Mouse (Mus musculus): Measurements from ENCODE around the gene P4htm. TPM values are rescaled to one million over a fixed set of nuclear protein-coding genes. Genes with fewer than 3 reads are reported as not detected.
A peak's percentile ranks its signal among the peaks of the same experiment; 100 is the strongest.

The P4htm gene
- total and polyA plus RNA-seq, 3 experiments: 0.08 to 0.22 TPM; not detected in 1

GRCm38 (mm10) chr9:108631631-108632256 is 34.3 kb upstream of the P4htm start:
- H3K27ac ChIP-seq (ENCODE audit: control insufficient read depth, low read depth, low read length): peak overlapping the region; percentile 66
- H3K36me3 ChIP-seq (ENCODE audit: control insufficient read depth in 1 of 2, insufficient read depth in 2 of 2, low read length in 2 of 2): peaks cover 33 to 56% of the 10 kb centered on the region in 2 experiments
- TF ChIP-seq USF2 (IDR thresholded peaks at IDR 0.05; ENCODE audit: borderline replicate concordance in 1 of 2, insufficient read depth in 1 of 2, low read depth in 1 of 2, low read length in 2 of 2): 0 out of 4 replicates have a peak, but pooled peaks of 1 of the 2 experiments have one; percentile 4
- TF ChIP-seq CHD1 (IDR thresholded peaks at IDR 0.05; ENCODE audit: low read depth, low read length): 0 out of 2 replicates have a peak, but pooled peaks have one; percentile 70
- no peak for TF ChIP-seq MAZ (IDR thresholded peaks at IDR 0.05; ENCODE audit: low read depth, low read length)
- peak; percentile 45; the same call in 1 of the 2 replicates for TF ChIP-seq TCF12 (IDR thresholded peaks at IDR 0.05; ENCODE audit: low read depth, low read length)
- TF ChIP-seq TAL1 (IDR thresholded peaks at IDR 0.05; ENCODE audit: low read length): peak; percentile 36
- TF ChIP-seq BHLHE40 (IDR thresholded peaks at IDR 0.05; ENCODE audit: borderline replicate concordance, low read depth, low read length): no peak
- peak; percentile 26; the same call in 1 of the 2 replicates for TF ChIP-seq NELFE (IDR thresholded peaks at IDR 0.05; ENCODE audit: low read depth, low read length)
- TF ChIP-seq MXI1 (IDR thresholded peaks at IDR 0.05; ENCODE audit: low read depth, low read length): peak; percentile 97
- TF ChIP-seq UBTF (IDR thresholded peaks at IDR 0.05; ENCODE audit: borderline replicate concordance, insufficient read depth, low read depth, low read length): no peak
- peak; percentile 38; the same call in 1 of the 2 replicates for TF ChIP-seq GATA1 (IDR thresholded peaks at IDR 0.05; ENCODE audit: low read depth, low read length)
- TF ChIP-seq HCFC1 (IDR thresholded peaks at IDR 0.05; ENCODE audit: low read depth, low read length): peak; percentile 26; the same call in 1 of the 2 replicates
- no peak for TF ChIP-seq ZC3H11A (IDR thresholded peaks at IDR 0.05; ENCODE audit: low read depth, low read length)
- TF ChIP-seq USF1 (IDR thresholded peaks at IDR 0.05; ENCODE audit: low read depth, low read length): peak; percentile 49; the same call in 1 of the 2 replicates
- TF ChIP-seq CHD2 (IDR thresholded peaks at IDR 0.05; ENCODE audit: low read length): no peak
- TF ChIP-seq ELF1 (IDR thresholded peaks at IDR 0.05; ENCODE audit: low read depth, low read length): peak; percentile 55; the same call in 1 of the 2 replicates
- TF ChIP-seq ETS1 (IDR thresholded peaks at IDR 0.05; ENCODE audit: low read depth, low read length): 0 out of 2 replicates have a peak, but pooled peaks have one; percentile 10
- TF ChIP-seq MAX (IDR thresholded peaks at IDR 0.05; ENCODE audit: low read length): peak; percentile 90
- no peak; the same call in 1 of the 2 replicates for TF ChIP-seq RCOR1 (IDR thresholded peaks at IDR 0.05; ENCODE audit: low read depth, low read length)
- peak; percentile 56 to 77 for TF ChIP-seq EP300 (IDR thresholded peaks at IDR 0.05; ENCODE audit: low read depth in 1 of 2, low read length in 2 of 2)
- TF ChIP-seq SIN3A (IDR thresholded peaks at IDR 0.05; ENCODE audit: low read length): peak; percentile 88
- TF ChIP-seq ZNF384 (IDR thresholded peaks at IDR 0.05; ENCODE audit: low read depth, low read length): peak; percentile 86
- TF ChIP-seq ZMIZ1 (IDR thresholded peaks at IDR 0.05; ENCODE audit: low read depth, low read length): 0 out of 2 replicates have a peak, but pooled peaks have one; percentile 40
- TF ChIP-seq MYC (IDR thresholded peaks at IDR 0.05; ENCODE audit: low read depth, low read length): peak; percentile 96
- H3K27me3 ChIP-seq (ENCODE audit: control insufficient read depth in 1 of 2, insufficient read depth in 2 of 2, low read length in 2 of 2): no peaks in the 10 kb centered on the region
- H3K79me2 ChIP-seq (ENCODE audit: control insufficient read depth, insufficient read depth, low read length, poor library complexity): peaks cover 26% of the 10 kb centered on the region
- DNase-seq (ENCODE audit: low read depth, low spot score): peak; percentile 87
- H3K4me1 ChIP-seq (ENCODE audit: control insufficient read depth in 1 of 2, insufficient read depth in 2 of 2, low read length in 2 of 2): peaks cover 25 to 51% of the 10 kb centered on the region in 2 experiments
- H3K4me3 ChIP-seq (ENCODE audit: control insufficient read depth in 1 of 2, insufficient read depth in 1 of 2, low read depth in 2 of 2, low read length in 2 of 2): peak overlapping the region in 1 of 2 experiments; percentile 43; a peak in 2 of 4 replicates
- H3K9me3 ChIP-seq (replicated peaks; ENCODE audit: insufficient read depth, low read length): no peaks in the 10 kb centered on the region
- peak overlapping the region; percentile 48 for H3K9ac ChIP-seq (ENCODE audit: control insufficient read depth, low read depth, low read length, poor library complexity, severe bottlenecking)
